Mouse (Mus musculus) limb, embryonic 11.5 days (tissue): Measurements from ENCODE around the gene Ano6. TPM values are rescaled to one million over a fixed set of nuclear protein-coding genes. Genes with fewer than 3 reads are reported as not detected.
A peak's percentile ranks its signal among the peaks of the same experiment; 100 is the strongest.

Experiments
- ATAC-seq: fragments of 200-750 bp; cut with Nextera tagmentation; 2 replicates; pipeline ENCODE4 v1.8.0; 2017; ENCODE audit warnings: low read depth; ENCODE audit not compliant: insufficient number of reproducible peaks, low FRiP score, low TSS enrichment
- DNase-seq: peaks from one replicate; pipeline ENCODE4 v3.0.0-alpha.2; 2015; ENCODE audit warnings: low spot score
- H3K27ac ChIP-seq: fragments of 300-500 bp; sonication (generic); replicated peaks from 2 replicates; pipeline ENCODE4 v1.5.1; 2014; ENCODE audit warnings: low read depth, mild to moderate bottlenecking, low read length
- H3K27me3 ChIP-seq: fragments of 300-500 bp; sonication (generic); 2 replicates; pipeline ENCODE4 v1.6.1; 2014; ENCODE audit warnings: mild to moderate bottlenecking, low read length, mixed read lengths; ENCODE audit not compliant: control insufficient read depth, insufficient read depth
- H3K36me3 ChIP-seq: fragments of 300-500 bp; sonication (generic); 2 replicates; pipeline ENCODE4 v1.6.1; 2014; ENCODE audit warnings: mild to moderate bottlenecking, low read length, moderate library complexity, mixed read lengths; ENCODE audit not compliant: control insufficient read depth, insufficient read depth
- H3K4me1 ChIP-seq: fragments of 300-500 bp; sonication (generic); 2 replicates; pipeline ENCODE4 v1.6.1; 2014; ENCODE audit warnings: low read length, mixed read lengths; ENCODE audit not compliant: control insufficient read depth, insufficient read depth
- H3K4me2 ChIP-seq: fragments of 300-500 bp; sonication (generic); 2 replicates; pipeline ENCODE4 v1.6.1; 2014; ENCODE audit warnings: low read depth, mild to moderate bottlenecking, moderate library complexity; ENCODE audit not compliant: severe bottlenecking
- H3K4me3 ChIP-seq: fragments of 300-500 bp; sonication (generic); 2 replicates; pipeline ENCODE4 v1.5.1; 2014; ENCODE audit warnings: low read depth, low read length
- H3K9ac ChIP-seq: fragments of 300-500 bp; sonication (generic); 2 replicates; pipeline ENCODE4 v1.6.1; 2014; ENCODE audit warnings: mild to moderate bottlenecking, low read length
- H3K9me3 ChIP-seq: fragments of 300-500 bp; sonication (generic); 2 replicates; pipeline ENCODE4 v1.6.1; 2016; ENCODE audit warnings: low read length; ENCODE audit not compliant: control insufficient read depth
- WGBS: fragments of 180-500 bp; shearing (Covaris S2); extraction: QIAGEN DNeasy Blood & Tissue Kit; methylation state at CpG from one replicate; pipeline ENCODE4 v1.1.7; 2014; 5-methylcytosine and 5-hydroxymethylcytosine counted together
- polyA plus RNA-seq: library from polyadenylated mRNA; unstranded; fragments of >200 nt; fragmentation: Nextera tagmentation; extraction: Ambion mirVana; gene quantifications from 2 replicates; pipeline ENCODE4 v1.2.1, GENCODE M21; 2014

Gene Ano6
- polyA plus RNA-seq, 1 experiment from 2014 or later: 41.9 TPM

- 2% methylated on average over 32 of the region's 32 CpGs for WGBS
- ATAC-seq: peak; percentile 36; the same call in 1 of the 2 replicates
Observed at GRCm38 (mm10) chr15:95791141-95791791, 623 bp downstream of the Ano6 start.

GRCm38 (mm10) chr15:95791855-95792254 lies 1.2 kb downstream of the Ano6 start:
- Histone ChIP-seq H3K9ac (peak overlapping the region; percentile 86), H3K27me3 (no peaks in the 10 kb centered on the region)
- WGBS: 62% methylated on average over 5 of the region's 5 CpGs

More at GRCm38 (mm10) chr15:95791141-95791791, 623 bp downstream of the Ano6 start:
- no peaks in the 10 kb centered on the region for H3K36me3 ChIP-seq
- H3K27ac ChIP-seq: 0 out of 2 replicates have a peak overlapping the region, but pooled peaks have one; percentile 24
- H3K9me3 ChIP-seq: no peaks in the 10 kb centered on the region
- peak overlapping the region; percentile 70 for H3K4me2 ChIP-seq
- no peaks in the 10 kb centered on the region for H3K27me3 ChIP-seq
- H3K4me1 ChIP-seq: 0 out of 2 replicates have a peak, but pooled peaks cover 2% of the 10 kb centered on the region
- DNase-seq: peak; percentile 47
- peak overlapping the region; percentile 64 for H3K4me3 ChIP-seq
- peak overlapping the region; percentile 86 for H3K9ac ChIP-seq

GRCm38 (mm10) chr15:95792261-95793260 lies 1.9 kb downstream of the Ano6 start:
- Histone ChIP-seq H3K4me2 (no peak overlapping the region), H3K9ac (no peak overlapping the region), H3K9me3 (no peaks in the 10 kb centered on the region), H3K27me3 (no peaks in the 10 kb centered on the region), H3K4me3 (no peak overlapping the region), H3K36me3 (no peaks in the 10 kb centered on the region), H3K27ac (no peak overlapping the region), H3K4me1 (0 out of 2 replicates have a peak, but pooled peaks cover 4% of the 10 kb centered on the region)
- ATAC-seq (no peak), DNase-seq (peak; percentile 56)
- 84% methylated on average over 25 of the region's 25 CpGs for WGBS

More at GRCm38 (mm10) chr15:95791855-95792254, 1.2 kb downstream of the Ano6 start:
- no peak for DNase-seq
- no peak for ATAC-seq
- Histone ChIP-seq H3K4me2 (peak overlapping the region; percentile 70), H3K36me3 (no peaks in the 10 kb centered on the region), H3K27ac (no peak overlapping the region), H3K4me3 (peak overlapping the region; percentile 64; the same call in 1 of the 2 replicates), H3K4me1 (0 out of 2 replicates have a peak, but pooled peaks cover 2% of the 10 kb centered on the region), H3K9me3 (no peaks in the 10 kb centered on the region)

- Histone ChIP-seq H3K4me1 (0 out of 2 replicates have a peak, but pooled peaks cover 5% of the 10 kb centered on the region), H3K27me3 (no peaks in the 10 kb centered on the region), H3K9me3 (no peaks in the 10 kb centered on the region), H3K4me2 (no peak overlapping the region), H3K27ac (no peak overlapping the region), H3K4me3 (no peak overlapping the region), H3K9ac (no peak overlapping the region), H3K36me3 (no peaks in the 10 kb centered on the region)
- WGBS: 88% methylated on average over 9 of the region's 9 CpGs
- ATAC-seq: no peak
- DNase-seq: no peak
Observed at GRCm38 (mm10) chr15:95793748-95794491, 3.3 kb downstream of the Ano6 start.

GRCm38 (mm10) chr15:95794611-95795565 lies 4.2 kb downstream of the Ano6 start:
- Histone ChIP-seq H3K4me3 (no peak overlapping the region), H3K36me3 (no peaks in the 10 kb centered on the region), H3K4me2 (no peak overlapping the region), H3K27ac (no peak overlapping the region), H3K9me3 (no peaks in the 10 kb centered on the region), H3K4me1 (0 out of 2 replicates have a peak, but pooled peaks cover 5% of the 10 kb centered on the region), H3K9ac (no peak overlapping the region), H3K27me3 (no peaks in the 10 kb centered on the region)
- ATAC-seq (no peak), DNase-seq (no peak)
- WGBS: 89% methylated on average over 10 of the region's 10 CpGs

- 85% methylated on average over 5 of the region's 5 CpGs for WGBS
- Histone ChIP-seq H3K27ac (no peak overlapping the region), H3K4me1 (0 out of 2 replicates have a peak, but pooled peaks cover 5% of the 10 kb centered on the region), H3K9me3 (no peaks in the 10 kb centered on the region), H3K27me3 (no peaks in the 10 kb centered on the region), H3K36me3 (no peaks in the 10 kb centered on the region), H3K4me2 (no peak overlapping the region), H3K4me3 (no peak overlapping the region), H3K9ac (no peak overlapping the region)
- DNase-seq (no peak), ATAC-seq (no peak)
Observed at GRCm38 (mm10) chr15:95796062-95796461, 5.4 kb downstream of the Ano6 start.

- Histone ChIP-seq H3K27me3 (no peaks in the 10 kb centered on the region), H3K27ac (no peak overlapping the region), H3K4me3 (no peak overlapping the region), H3K9me3 (no peaks in the 10 kb centered on the region), H3K4me1 (0 out of 2 replicates have a peak, but pooled peaks cover 2% of the 10 kb centered on the region), H3K9ac (no peak overlapping the region), H3K36me3 (no peaks in the 10 kb centered on the region), H3K4me2 (no peak overlapping the region)
- WGBS: 77% methylated on average over 9 of the region's 9 CpGs
- DNase-seq (no peak), ATAC-seq (no peak)
Observed at GRCm38 (mm10) chr15:95797144-95797983, 6.7 kb downstream of the Ano6 start.
